Mouse (Mus musculus): ENCODE data around the gene Zdhhc24. TPM values are rescaled to one million over a fixed set of nuclear protein-coding genes. Genes with fewer than 3 reads are reported as not detected.
"Not testable (repeated sequence)": the region's sequence is repeated elsewhere in the genome, so short reads cannot be mapped to it uniquely, and the experiment has no call there.

The Zdhhc24 gene
- 1 to 10 TPM; 2.4 to 3.1 TPM for total RNA-seq (2021)
- long read RNA-seq, experiment 1, partial matches to known transcripts, result 0 of 2 reads
- long read RNA-seq, experiment 1, other reads (novel, unspliced or antisense), result 0 of 2 reads
- long read RNA-seq, experiment 2, partial matches to known transcripts, result 0 of 1 reads
- long read RNA-seq, experiment 2, other reads (novel, unspliced or antisense), result 0 of 1 reads

- peak; percentile 96 to 99 for DNase-seq
Observed at GRCm38 (mm10) chr19:4878405-4879323, at the start of gene Zdhhc24. Gene Zdhhc24 (plus strand): TSS chr19:4878668.

DNA sequence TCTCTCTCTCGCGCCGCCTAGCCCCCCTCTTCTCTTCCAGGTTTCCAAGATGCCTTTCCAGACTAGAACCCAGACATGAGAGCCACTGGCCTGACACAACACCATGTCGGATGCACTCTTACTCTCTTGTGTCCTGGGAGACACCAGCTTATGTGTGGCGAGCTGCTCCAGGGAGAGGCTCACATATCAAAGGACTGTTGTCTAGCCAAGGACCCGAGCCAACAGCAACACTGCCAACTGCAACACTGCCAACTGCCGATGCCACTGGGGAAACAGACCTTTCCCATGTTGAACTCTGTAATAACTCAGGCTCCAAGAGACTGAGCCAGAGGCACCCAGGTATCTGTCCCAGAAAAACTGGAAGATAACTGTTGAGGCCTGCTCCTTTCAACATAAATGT lies 49.3 kb upstream of the Zdhhc24 start:
- DNase-seq, result peak; percentile 78 to 83

DNA sequence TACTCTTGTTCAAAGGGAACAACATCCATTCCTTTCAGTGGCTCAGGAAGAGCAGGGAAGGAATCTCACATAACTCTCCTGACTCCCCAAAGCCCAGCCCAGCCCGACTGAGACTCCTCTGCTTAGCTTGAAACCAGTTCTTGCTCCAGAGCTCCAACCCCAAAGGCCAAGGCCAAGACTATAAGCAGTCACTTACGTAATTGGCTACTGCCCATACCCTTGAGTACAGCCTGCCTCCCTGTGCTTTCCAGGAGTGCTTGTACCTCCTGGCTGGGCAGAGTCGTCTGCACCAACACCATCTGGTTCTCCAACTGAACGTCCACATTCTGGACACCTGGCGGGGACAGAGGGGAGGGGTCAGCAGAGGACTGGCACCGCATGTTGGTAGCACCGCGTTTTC lies 44.5 kb upstream of the Zdhhc24 start:
- peak in 1 of 2 experiments; percentile 39 for DNase-seq

- DNase-seq, result no peak
Observed at GRCm38 (mm10) chr19:4836096-4836495, 42.4 kb upstream of the Zdhhc24 start.

DNA sequence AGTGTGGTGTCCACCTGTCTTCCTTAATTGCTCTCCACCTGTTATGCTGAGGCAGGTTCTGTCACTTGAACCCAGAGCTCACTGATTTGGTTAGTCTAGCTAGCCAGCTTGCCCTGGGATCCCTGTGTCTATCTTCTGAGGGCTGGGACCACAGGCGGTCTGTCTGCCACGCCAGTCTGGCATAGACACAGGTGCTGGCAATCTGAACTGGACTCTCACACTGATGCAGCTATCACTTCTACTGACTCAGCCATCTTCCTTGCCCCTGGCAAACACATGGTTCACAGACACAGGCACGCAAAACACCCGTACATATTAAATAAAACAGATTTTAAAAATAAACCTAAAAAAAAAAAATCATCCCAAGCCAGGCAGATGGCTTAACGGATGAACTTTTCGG lies 41.4 kb upstream of the Zdhhc24 start:
- DNase-seq, result no peak

- no peak for DNase-seq
Observed at GRCm38 (mm10) chr19:4838526-4839140, 39.8 kb upstream of the Zdhhc24 start.

- DNase-seq, result peak; percentile 97 to 98
Observed at GRCm38 (mm10) chr19:4839149-4839548, 39.3 kb upstream of the Zdhhc24 start, which contains the start of the genes Ccs and Ccdc87. Gene Ccs (minus strand): TSS chr19:4839332. Gene Ccdc87 (plus strand): TSS chr19:4839366.

GRCm38 (mm10) chr19:4840848-4841247 lies 37.6 kb upstream of the Zdhhc24 start:
- DNase-seq, result no peak

- no peak for DNase-seq
Observed at GRCm38 (mm10) chr19:4842611-4843010, 35.9 kb upstream of the Zdhhc24 start.

GRCm38 (mm10) chr19:4845846-4846245 lies 32.6 kb upstream of the Zdhhc24 start:
- no peak for DNase-seq

DNA sequence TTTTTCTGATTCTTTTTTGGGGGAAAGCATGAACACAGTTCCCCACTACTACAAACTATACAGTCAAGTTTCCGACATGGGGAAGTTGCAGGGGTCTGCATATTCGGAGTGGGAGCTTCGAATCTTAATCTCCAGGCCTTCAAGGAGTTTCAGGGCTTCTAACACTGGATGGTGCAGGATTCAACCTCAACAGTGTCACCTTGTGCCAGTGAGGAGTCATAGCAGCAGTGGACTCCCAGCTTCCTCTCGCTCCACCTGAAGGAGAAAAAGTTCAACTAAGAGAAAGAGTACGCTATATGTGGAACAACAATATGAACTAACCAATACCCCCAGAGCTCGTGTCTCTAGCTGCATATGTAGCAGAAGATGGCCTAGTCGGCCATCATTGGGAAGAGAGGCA lies 31.0 kb upstream of the Zdhhc24 start:
- peak in 1 of 2 experiments; percentile 30 for DNase-seq

- DNase-seq, result no peak
Observed at GRCm38 (mm10) chr19:4849800-4850199, 28.7 kb upstream of the Zdhhc24 start.

- DNase-seq, result no peak
Observed at GRCm38 (mm10) chr19:4850281-4850680, 28.2 kb upstream of the Zdhhc24 start.

DNA sequence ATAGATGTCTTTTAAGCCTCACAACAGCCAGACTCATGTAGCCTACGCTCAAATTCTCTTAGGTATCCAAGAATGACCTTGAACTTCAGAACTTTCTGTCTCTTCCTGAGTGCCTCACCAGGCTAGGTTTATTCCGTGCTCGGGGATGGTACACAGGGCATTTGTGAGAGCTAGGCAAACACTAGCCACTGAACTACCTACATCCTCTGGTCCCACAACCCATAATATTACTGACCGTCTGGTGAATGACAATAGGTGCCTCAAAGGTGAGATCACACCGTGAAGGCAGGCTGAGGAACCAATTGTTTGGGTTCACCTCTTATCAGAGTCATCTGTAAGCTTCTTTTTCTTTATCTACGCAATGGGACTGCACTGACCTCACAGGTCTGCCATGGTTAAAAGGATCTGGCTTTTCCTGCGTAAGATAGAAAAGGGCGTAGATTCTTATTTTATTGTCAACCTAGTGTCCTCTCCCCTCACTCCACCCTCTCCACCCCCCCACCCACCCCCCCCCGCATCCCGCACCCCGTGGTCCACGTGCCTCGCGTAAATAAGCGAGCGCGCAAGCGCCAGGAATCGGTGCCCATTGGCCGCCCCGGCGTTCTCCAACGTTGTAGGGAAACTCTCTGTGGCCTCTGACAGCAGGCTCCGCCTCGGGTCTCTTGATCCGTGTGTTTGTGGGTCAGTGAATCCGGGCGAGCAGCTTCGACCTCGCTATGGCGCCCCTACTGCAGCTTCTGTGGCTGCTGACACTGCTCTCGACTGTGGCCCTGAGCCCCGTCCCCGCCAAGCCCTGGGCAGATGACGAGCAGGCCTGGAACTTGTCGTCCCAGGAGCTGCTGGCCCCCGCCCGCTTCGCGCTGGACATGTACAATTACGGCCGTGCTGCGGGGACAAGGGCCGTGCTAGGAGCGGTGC lies 23.7 kb upstream of the Zdhhc24 start, which contains the start of gene Ctsf:
Gene Ctsf, plus strand, starts transcription at position 579 of the 918 bp plus-strand sequence.
- peak; percentile 93 to 95 for DNase-seq

DNA sequence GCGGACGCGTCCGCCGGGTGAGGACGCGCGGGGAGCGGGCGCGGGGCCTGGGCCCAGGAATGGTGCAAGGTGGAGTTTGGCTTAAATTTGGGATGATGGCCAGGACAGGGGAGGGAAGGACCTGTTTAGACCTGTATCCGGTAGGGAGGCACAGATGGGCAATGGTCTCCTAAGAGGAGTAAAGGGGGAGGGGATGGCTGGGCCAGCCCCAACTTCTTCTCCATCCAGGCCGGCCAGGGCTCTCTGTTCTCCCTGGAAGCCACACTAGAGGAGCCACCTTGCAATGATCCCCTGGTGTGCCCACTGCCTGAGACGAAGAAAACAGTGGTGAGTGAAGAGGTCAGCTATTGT lies 23.0 kb upstream of the Zdhhc24 start:
- DNase-seq, result no peak

- no peak for DNase-seq
Observed at GRCm38 (mm10) chr19:4855951-4856350, 22.5 kb upstream of the Zdhhc24 start.

DNA sequence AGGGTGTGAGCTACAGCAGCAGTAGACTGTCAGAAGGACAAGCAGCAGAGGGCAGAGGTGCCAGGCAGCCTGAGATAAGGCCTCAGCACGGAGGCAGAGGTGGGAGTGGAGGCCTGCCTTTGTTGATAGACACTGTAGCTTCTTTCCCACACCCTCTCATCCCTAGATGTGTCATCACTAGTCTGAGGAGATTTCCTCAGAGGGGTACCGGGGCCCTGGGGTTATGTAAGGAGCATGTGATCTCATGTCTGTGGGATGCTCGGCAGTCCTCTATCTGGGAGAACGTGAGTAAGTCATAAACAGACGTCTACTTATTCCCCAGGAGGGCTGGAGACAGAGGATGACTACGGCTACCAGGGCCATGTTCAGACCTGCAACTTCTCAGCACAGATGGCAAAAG lies 19.4 kb upstream of the Zdhhc24 start:
- DNase-seq, result no peak

GRCm38 (mm10) chr19:4863048-4863447 lies 15.4 kb upstream of the Zdhhc24 start:
- DNase-seq, result no peak

DNA sequence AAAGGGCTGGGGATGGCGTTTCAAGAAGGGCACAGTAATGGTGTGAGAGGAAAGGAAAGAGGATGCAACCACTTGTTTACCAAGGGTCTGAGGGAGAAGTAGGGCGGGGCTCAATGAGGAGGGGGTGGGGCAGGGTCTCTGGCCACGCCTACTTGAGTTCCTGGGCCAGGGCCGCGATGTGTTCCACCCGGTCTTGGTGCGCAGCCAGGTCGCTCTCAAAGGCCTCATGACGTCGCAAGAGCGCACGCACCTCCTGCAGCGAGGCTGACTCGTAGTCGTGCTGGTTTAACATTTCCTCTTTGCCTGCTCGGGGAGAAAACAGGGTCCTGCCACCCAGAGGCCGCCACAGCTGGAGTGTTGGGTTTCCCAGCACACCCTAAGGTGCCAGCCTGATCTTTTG lies 13.3 kb upstream of the Zdhhc24 start:
- DNase-seq, result no peak

DNA sequence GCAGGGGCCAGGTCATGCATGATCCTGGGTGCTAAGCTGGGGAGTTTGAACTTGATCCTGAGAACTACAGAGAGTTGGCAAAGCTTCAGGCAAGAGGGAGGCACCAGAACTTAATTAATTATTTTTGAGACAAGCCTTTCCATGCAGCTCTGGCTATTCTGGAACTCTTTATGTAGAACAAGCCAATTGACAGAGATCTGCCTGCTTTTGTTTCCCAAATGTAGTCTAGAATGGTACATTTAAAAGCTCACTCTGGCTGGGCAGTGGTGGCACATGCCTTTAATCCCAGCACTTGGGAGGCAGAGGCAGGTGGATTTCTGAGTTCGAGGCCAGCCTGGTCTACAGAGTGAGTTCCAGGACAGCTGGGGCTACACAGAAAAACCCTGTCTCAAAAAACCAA lies 3.9 kb upstream of the Zdhhc24 start:
- DNase-seq, result not testable (repeated sequence)

GRCm38 (mm10) chr19:4876241-4876640 lies 2.2 kb upstream of the Zdhhc24 start:
- DNase-seq, result no peak

DNA sequence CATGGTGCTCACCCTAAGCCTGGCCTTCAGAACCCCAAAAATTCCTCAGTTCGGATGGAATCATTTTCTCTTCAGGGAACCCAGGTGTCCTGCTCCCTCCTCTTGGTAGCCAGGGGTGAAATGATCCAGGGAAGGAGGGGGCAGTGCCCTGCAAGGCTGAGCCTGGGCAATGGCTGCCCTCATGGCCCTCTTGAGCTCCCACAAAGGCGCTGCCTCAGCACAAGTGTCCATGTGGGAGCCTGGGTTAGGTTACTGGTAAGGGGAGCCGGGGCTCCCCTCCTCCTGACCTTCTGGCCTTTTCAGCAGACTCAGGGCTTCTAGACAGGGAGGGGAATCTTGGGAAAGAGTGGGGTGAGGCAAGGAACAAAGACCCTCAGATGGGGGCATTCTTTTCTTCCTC lies 1.7 kb upstream of the Zdhhc24 start:
- DNase-seq, result no peak
